Mouse (Mus musculus) gastrocnemius, adult 2 months (tissue): Measurements from ENCODE around the gene Slit3. TPM values are rescaled to one million over a fixed set of nuclear protein-coding genes. Genes with fewer than 3 reads are reported as not detected.

Experiments
- DNase-seq: peaks from one replicate; pipeline ENCODE4 v3.0.0; 2022
- H3K27ac ChIP-seq: fragments of 200-600 bp; 2 replicates; pipeline ENCODE4 v1.8.1; 2022; ENCODE audit warnings: mild to moderate bottlenecking
- H3K4me3 ChIP-seq: fragments of 200-600 bp; 2 replicates; pipeline ENCODE4 v1.8.1; 2022; ENCODE audit warnings: mild to moderate bottlenecking, moderate library complexity
- CTCF ChIP-seq: fragments of 200-600 bp; IDR thresholded peaks from 2 replicates; pipeline ENCODE4 v1.8.1; 2022; ENCODE audit warnings: antibody characterized with exemption, mild to moderate bottlenecking, moderate library complexity
- intact Hi-C: fragments of 180-260 bp; cut with DNase I; formaldehyde crosslinking; loops from one replicate; pipeline ENCODE4 v1.15.1; 2025
- microRNA-seq: library from miRNA; unstranded; fragments of <30 nt; microRNA quantifications from one replicate; pipeline ENCODE4 v1.2.0, GENCODE M21; 2021
- total RNA-seq, 2 experiments: library from RNA; stranded (reverse); gene quantifications; 2 replicates each; pipeline ENCODE4 v1.2.3; 2021

The Slit3 gene
- total RNA-seq, 2 experiments from 2014 or later = 9.2 to 10.9 TPM

- intact Hi-C loops = no loop called here
- no peak overlapping the region for H3K27ac ChIP-seq
- DNase-seq = no peak
- TF ChIP-seq CTCF = no peak
- no peak overlapping the region for H3K4me3 ChIP-seq
Measured at GRCm38 (mm10) chr11:35754906-35755418, 633.9 kb downstream of the Slit3 start.

DNA sequence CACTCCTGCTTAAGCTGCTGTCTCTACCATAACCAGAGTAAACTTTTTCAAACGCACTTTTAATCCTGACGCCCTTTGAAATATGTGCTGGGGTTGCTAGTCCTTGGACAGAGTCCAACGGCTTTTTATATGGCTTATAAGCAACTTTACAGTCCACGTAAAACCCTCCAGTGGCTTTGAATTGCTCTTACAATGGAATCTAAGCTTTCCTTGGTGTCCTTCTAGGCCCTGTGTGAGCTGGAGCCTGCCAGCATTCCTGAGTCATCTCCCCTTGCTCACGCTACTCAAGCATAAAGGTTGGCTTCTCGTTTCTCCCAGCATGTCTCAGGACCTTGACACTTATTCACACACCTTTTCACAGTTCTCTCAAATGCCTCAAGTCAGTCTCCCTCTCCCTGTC lies 634.5 kb downstream of the Slit3 start:
- H3K27ac ChIP-seq = no peak overlapping the region
- intact Hi-C loops = no loop called here

GRCm38 (mm10) chr11:35756411-35757303 lies 635.6 kb downstream of the Slit3 start:
- no peak for TF ChIP-seq CTCF
- intact Hi-C loops = no loop called here
- H3K4me3 ChIP-seq = no peak overlapping the region
- H3K27ac ChIP-seq = no peak overlapping the region
- no peak for DNase-seq

More for the DNA sequence above, 634.5 kb downstream of the Slit3 start:
- no peak overlapping the region for H3K4me3 ChIP-seq
- no peak for DNase-seq
- TF ChIP-seq CTCF = no peak

Small RNA genes lying within 50 kb of the gene (microRNA-seq; reads per million reads assigned to microRNA genes)
- 5.8 reads per million for gene Mir218-2
